11 mouse cellular contexts compared by ENCODE assay signal in genomic region chr12:91668529-91669245, GRCm38 (mm10).
DNase-seq lines count a peak whose midpoint lies in the region; ATAC-seq lines count a peak whose summit lies in the region.
"Had no signal": no experiment of that assay in that cellular context is flagged by ENCODE, and none has a peak within 500 bp of the region (broad histone marks: within the 10 kb centered on the region; RNA-seq: fewer than 3 reads in every experiment).

No protein-coding gene starts in this region.

- peak; percentile 77 for ATAC-seq in liver, embryonic 12.5 days
- ATAC-seq: Patski had no signal

- WGBS in liver, embryonic 12.5 days (ENCODE audit: insufficient replicate concordance) = 32% methylated on average over 16 of the region's 16 CpGs

- H3K27ac ChIP-seq in liver, embryonic 12.5 days = no peak overlapping the region
- H3K27ac ChIP-seq: limb, embryonic 15.5 days had no signal

- H3K4me3 ChIP-seq in liver, embryonic 12.5 days = no peak overlapping the region
- H3K4me3 ChIP-seq: limb, embryonic 15.5 days had no signal

- H3K4me1 ChIP-seq in liver, embryonic 12.5 days = peaks cover 37% of the 10 kb centered on the region

- DNase-seq in urinary bladder, postnatal 14 days (ENCODE audit: low spot score) = peak; percentile 61
- DNase-seq in urinary bladder, adult 2 months (ENCODE audit: low spot score) = no peak
- peak; percentile 10 to 13 for DNase-seq in natural killer cell, adult 2 months (ENCODE audit: low spot score in 2 of 2)
- DNase-seq in c-Kit-positive CD71-positive TER-119-positive erythroid progenitor cells, embryonic 14.5 days (ENCODE audit: low spot score) = no peak
- no peak for DNase-seq in embryo, embryonic 10 days (ENCODE audit: low spot score)
- DNase-seq in gastrocnemius, adult 18-20 months (ENCODE audit: low spot score) = no peak
- DNase-seq in urinary bladder, postnatal 10 days (ENCODE audit: low spot score) = no peak
- DNase-seq: cerebellum, adult 18-20 months had no signal

- H3K4me2 ChIP-seq in liver, embryonic 12.5 days = 0 out of 2 replicates have a peak overlapping the region, but pooled peaks have one; percentile 27
- H3K4me2 ChIP-seq: limb, embryonic 15.5 days had no signal

- H3K9me3 ChIP-seq in liver, embryonic 12.5 days (replicated peaks) = no peaks in the 10 kb centered on the region
- H3K9me3 ChIP-seq: limb, embryonic 15.5 days had no signal

- no peaks in the 10 kb centered on the region for H3K27me3 ChIP-seq in liver, embryonic 12.5 days (replicated peaks)
- H3K27me3 ChIP-seq: limb, embryonic 15.5 days; Patski had no signal

- H3K36me3 ChIP-seq in liver, embryonic 12.5 days = peaks cover 6% of the 10 kb centered on the region; the same call in 1 of the 2 replicates
- H3K36me3 ChIP-seq: limb, embryonic 15.5 days had no signal

- H3K9ac ChIP-seq in liver, embryonic 12.5 days = no peak overlapping the region
- H3K9ac ChIP-seq: limb, embryonic 15.5 days had no signal

Comparison
In these comparisons a context has a peak if more than half of its experiments do, and no peak if none do; other contexts are left out.
1. DNase-seq: peak in urinary bladder, postnatal 14 days (single experiment) and natural killer cell, adult 2 months (2 of 2); none in urinary bladder, adult 2 months (single experiment), c-Kit-positive CD71-positive TER-119-positive erythroid progenitor cells, embryonic 14.5 days (single experiment), embryo, embryonic 10 days (single experiment), gastrocnemius, adult 18-20 months (single experiment) and urinary bladder, postnatal 10 days (single experiment).